Mouse (Mus musculus) limb, embryonic 11.5 days (tissue): ENCODE results near the gene Tnfsf15. TPM values are rescaled to one million over a fixed set of nuclear protein-coding genes. Genes with fewer than 3 reads are reported as not detected.

Source experiments
- ATAC-seq: fragments of 200-750 bp; cut with Nextera tagmentation; 2 replicates; pipeline ENCODE4 v1.8.0; 2017; ENCODE audit warnings: low read depth; ENCODE audit not compliant: insufficient number of reproducible peaks, low FRiP score, low TSS enrichment
- DNase-seq: peaks from one replicate; pipeline ENCODE4 v3.0.0-alpha.2; 2015; ENCODE audit warnings: low spot score
- H3K27ac ChIP-seq: fragments of 300-500 bp; sonication (generic); replicated peaks from 2 replicates; pipeline ENCODE4 v1.5.1; 2014; ENCODE audit warnings: low read depth, mild to moderate bottlenecking, low read length
- H3K27me3 ChIP-seq: fragments of 300-500 bp; sonication (generic); 2 replicates; pipeline ENCODE4 v1.6.1; 2014; ENCODE audit warnings: mild to moderate bottlenecking, low read length, mixed read lengths; ENCODE audit not compliant: control insufficient read depth, insufficient read depth
- H3K36me3 ChIP-seq: fragments of 300-500 bp; sonication (generic); 2 replicates; pipeline ENCODE4 v1.6.1; 2014; ENCODE audit warnings: mild to moderate bottlenecking, low read length, moderate library complexity, mixed read lengths; ENCODE audit not compliant: control insufficient read depth, insufficient read depth
- H3K4me1 ChIP-seq: fragments of 300-500 bp; sonication (generic); 2 replicates; pipeline ENCODE4 v1.6.1; 2014; ENCODE audit warnings: low read length, mixed read lengths; ENCODE audit not compliant: control insufficient read depth, insufficient read depth
- H3K4me2 ChIP-seq: fragments of 300-500 bp; sonication (generic); 2 replicates; pipeline ENCODE4 v1.6.1; 2014; ENCODE audit warnings: low read depth, mild to moderate bottlenecking, moderate library complexity; ENCODE audit not compliant: severe bottlenecking
- H3K4me3 ChIP-seq: fragments of 300-500 bp; sonication (generic); 2 replicates; pipeline ENCODE4 v1.5.1; 2014; ENCODE audit warnings: low read depth, low read length
- H3K9ac ChIP-seq: fragments of 300-500 bp; sonication (generic); 2 replicates; pipeline ENCODE4 v1.6.1; 2014; ENCODE audit warnings: mild to moderate bottlenecking, low read length
- H3K9me3 ChIP-seq: fragments of 300-500 bp; sonication (generic); 2 replicates; pipeline ENCODE4 v1.6.1; 2016; ENCODE audit warnings: low read length; ENCODE audit not compliant: control insufficient read depth
- WGBS: fragments of 180-500 bp; shearing (Covaris S2); extraction: QIAGEN DNeasy Blood & Tissue Kit; methylation state at CpG from one replicate; pipeline ENCODE4 v1.1.7; 2014; 5-methylcytosine and 5-hydroxymethylcytosine counted together
- polyA plus RNA-seq: library from polyadenylated mRNA; unstranded; fragments of >200 nt; fragmentation: Nextera tagmentation; extraction: Ambion mirVana; gene quantifications from 2 replicates; pipeline ENCODE4 v1.2.1, GENCODE M21; 2014

Tnfsf15 gene
- polyA plus RNA-seq = not detected in 2 replicates

- no peaks in the 10 kb centered on the region for H3K36me3 ChIP-seq
- DNase-seq (no peak), ATAC-seq (no peak)
- H3K4me1 ChIP-seq = peaks cover 4% of the 10 kb centered on the region; the same call in 1 of the 2 replicates
- H3K9ac ChIP-seq = no peak within 1 kb of the TSS
- WGBS = 46% methylated on average over 8 of the region's 8 CpGs
- no peak within 1 kb of the TSS for H3K27ac ChIP-seq
- H3K9me3 ChIP-seq = no peaks in the 10 kb centered on the region
- H3K4me2 ChIP-seq = no peak within 1 kb of the TSS
- no peaks in the 10 kb centered on the region for H3K27me3 ChIP-seq
- no peak within 1 kb of the TSS for H3K4me3 ChIP-seq
Observed at GRCm38 (mm10) chr4:63744693-63745171, at the start of gene Tnfsf15. TSS of gene Tnfsf15 (minus strand) at chr4:63745113.

- H3K27ac ChIP-seq = no peak overlapping the region
- DNase-seq (no peak), ATAC-seq (no peak)
- no peaks in the 10 kb centered on the region for H3K4me1 ChIP-seq
- no peak overlapping the region for H3K9ac ChIP-seq
- no peak overlapping the region for H3K4me3 ChIP-seq
- H3K4me2 ChIP-seq = no peak overlapping the region
- no peaks in the 10 kb centered on the region for H3K36me3 ChIP-seq
- no peaks in the 10 kb centered on the region for H3K27me3 ChIP-seq
- no peaks in the 10 kb centered on the region for H3K9me3 ChIP-seq
- WGBS = 90% methylated on average over 3 of the region's 3 CpGs
Observed at GRCm38 (mm10) chr4:63792328-63792727, 47.4 kb upstream of the Tnfsf15 start.

- Histone ChIP-seq H3K4me1 (no peaks in the 10 kb centered on the region), H3K4me3 (no peak overlapping the region), H3K36me3 (no peaks in the 10 kb centered on the region), H3K9ac (no peak overlapping the region), H3K4me2 (no peak overlapping the region), H3K27me3 (no peaks in the 10 kb centered on the region), H3K27ac (no peak overlapping the region), H3K9me3 (no peaks in the 10 kb centered on the region)
- DNase-seq (no peak), ATAC-seq (no peak)
- 76% methylated on average over 2 of the region's 2 CpGs for WGBS
Observed at GRCm38 (mm10) chr4:63785466-63785865, 40.6 kb upstream of the Tnfsf15 start.

- WGBS = 78% methylated on average over 5 of the region's 5 CpGs
- DNase-seq (no peak), ATAC-seq (no peak)
Observed at GRCm38 (mm10) chr4:63783826-63784225, 38.9 kb upstream of the Tnfsf15 start.

GRCm38 (mm10) chr4:63782970-63783613, 38.2 kb upstream of the Tnfsf15 start:
- Histone ChIP-seq H3K27me3 (no peaks in the 10 kb centered on the region), H3K36me3 (no peaks in the 10 kb centered on the region), H3K9me3 (no peaks in the 10 kb centered on the region), H3K9ac (no peak overlapping the region), H3K27ac (no peak overlapping the region), H3K4me1 (no peaks in the 10 kb centered on the region), H3K4me2 (no peak overlapping the region), H3K4me3 (no peak overlapping the region)
- no peak for DNase-seq
- no peak for ATAC-seq
- 82% methylated on average over 7 of the region's 7 CpGs for WGBS

More at GRCm38 (mm10) chr4:63783826-63784225, 38.9 kb upstream of the Tnfsf15 start:
- H3K4me1 ChIP-seq = no peaks in the 10 kb centered on the region
- no peak overlapping the region for H3K4me3 ChIP-seq
- no peaks in the 10 kb centered on the region for H3K9me3 ChIP-seq
- no peak overlapping the region for H3K4me2 ChIP-seq
- no peaks in the 10 kb centered on the region for H3K36me3 ChIP-seq
- no peak overlapping the region for H3K27ac ChIP-seq
- no peaks in the 10 kb centered on the region for H3K27me3 ChIP-seq
- H3K9ac ChIP-seq = no peak overlapping the region

- no peaks in the 10 kb centered on the region for H3K36me3 ChIP-seq
- H3K9me3 ChIP-seq = no peaks in the 10 kb centered on the region
- WGBS = 85% methylated on average over 8 of the region's 8 CpGs
- H3K27me3 ChIP-seq = no peaks in the 10 kb centered on the region
- ATAC-seq (no peak), DNase-seq (no peak)
- H3K9ac ChIP-seq = no peak overlapping the region
- H3K4me2 ChIP-seq = no peak overlapping the region
- H3K4me3 ChIP-seq = no peak overlapping the region
- H3K4me1 ChIP-seq = no peaks in the 10 kb centered on the region
- no peak overlapping the region for H3K27ac ChIP-seq
Observed at GRCm38 (mm10) chr4:63777223-63777622, 32.3 kb upstream of the Tnfsf15 start.

- Histone ChIP-seq H3K27ac (no peak overlapping the region), H3K27me3 (no peaks in the 10 kb centered on the region), H3K4me2 (no peak overlapping the region), H3K9me3 (no peaks in the 10 kb centered on the region), H3K9ac (no peak overlapping the region), H3K4me3 (no peak overlapping the region), H3K36me3 (no peaks in the 10 kb centered on the region), H3K4me1 (no peaks in the 10 kb centered on the region)
- 80% methylated on average over 8 of the region's 8 CpGs for WGBS
- ATAC-seq = no peak
- DNase-seq = no peak
Observed at GRCm38 (mm10) chr4:63773306-63774090, 28.6 kb upstream of the Tnfsf15 start.

GRCm38 (mm10) chr4:63772514-63772913, 27.6 kb upstream of the Tnfsf15 start:
- no peaks in the 10 kb centered on the region for H3K27me3 ChIP-seq
- WGBS = 83% methylated on average over 2 of the region's 2 CpGs
- ATAC-seq = no peak
- DNase-seq = no peak
- no peaks in the 10 kb centered on the region for H3K9me3 ChIP-seq
- H3K4me1 ChIP-seq = no peaks in the 10 kb centered on the region
- H3K9ac ChIP-seq = no peak overlapping the region
- no peak overlapping the region for H3K4me2 ChIP-seq
- no peak overlapping the region for H3K27ac ChIP-seq
- no peaks in the 10 kb centered on the region for H3K36me3 ChIP-seq
- no peak overlapping the region for H3K4me3 ChIP-seq
